In the genomic region with DNA sequence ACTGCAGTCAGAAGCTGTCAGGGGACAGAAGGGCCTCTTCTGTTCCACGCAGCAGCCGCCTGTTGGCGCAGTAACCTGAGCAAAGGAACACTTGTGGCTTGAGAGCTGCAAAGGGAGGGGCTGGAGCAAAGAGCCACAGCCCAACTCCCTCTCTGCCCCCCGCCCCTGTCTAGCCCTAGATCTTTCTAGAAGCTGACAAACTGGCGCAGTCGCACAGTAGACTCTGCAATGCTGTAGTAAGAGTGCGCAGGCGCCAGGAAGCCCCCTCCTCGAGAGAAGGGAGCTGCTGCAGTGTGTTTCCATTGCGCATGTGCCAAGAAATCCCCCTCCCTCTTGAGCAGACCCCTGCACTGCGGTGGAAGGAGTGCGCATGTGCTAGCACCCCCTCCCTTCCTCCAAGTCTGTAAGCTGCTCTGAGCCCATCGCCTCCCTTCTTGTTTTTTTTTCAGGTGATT, we compare ENCODE assay signal across 9 mouse cellular contexts.
DNase-seq lines count a peak whose midpoint lies in the region; ATAC-seq lines count a peak whose summit lies in the region.
"Had no signal": no experiment of that assay in that cellular context is flagged by ENCODE, and none has a peak within 500 bp of the region (broad histone marks: within the 10 kb centered on the region; RNA-seq: fewer than 3 reads in every experiment).

No protein-coding gene starts in this region.

- H3K9me3 ChIP-seq in hindbrain, embryonic 14.5 days (ENCODE audit: control insufficient read depth, low read length), result no peaks in the 10 kb centered on the region
- H3K9me3 ChIP-seq in midbrain, embryonic 14.5 days (ENCODE audit: control insufficient read depth, low read length), result no peaks in the 10 kb centered on the region

- H3K27me3 ChIP-seq in hindbrain, embryonic 14.5 days (ENCODE audit: control insufficient read depth, insufficient read depth, low read length), result no peaks in the 10 kb centered on the region
- no peaks in the 10 kb centered on the region for H3K27me3 ChIP-seq in midbrain, embryonic 14.5 days (ENCODE audit: control insufficient read depth, insufficient read depth, low read length)

- H3K4me2 ChIP-seq in hindbrain, embryonic 14.5 days (replicated peaks), result peak overlapping the region; percentile 24
- H3K4me2 ChIP-seq in midbrain, embryonic 14.5 days (ENCODE audit: low read length), result peak overlapping the region; percentile 39

- 19% methylated on average over 13 of the region's 13 CpGs for WGBS in hindbrain, embryonic 14.5 days
- WGBS in midbrain, embryonic 14.5 days, result 22% methylated on average over 13 of the region's 13 CpGs

- no peaks in the 10 kb centered on the region for H3K36me3 ChIP-seq in hindbrain, embryonic 14.5 days (replicated peaks; ENCODE audit: control insufficient read depth, insufficient read depth)
- H3K36me3 ChIP-seq in midbrain, embryonic 14.5 days (ENCODE audit: control insufficient read depth, insufficient read depth, low read length), result no peaks in the 10 kb centered on the region

- no peak overlapping the region for H3K4me3 ChIP-seq in hindbrain, embryonic 14.5 days (replicated peaks; ENCODE audit: low read length)
- H3K4me3 ChIP-seq in midbrain, embryonic 14.5 days (replicated peaks; ENCODE audit: low read depth, low read length), result no peak overlapping the region
- H3K4me3 ChIP-seq: left cerebral cortex, adult 2 months had no signal

- H3K4me1 ChIP-seq in hindbrain, embryonic 14.5 days (replicated peaks; ENCODE audit: control insufficient read depth, insufficient read depth, low read length), result no peaks in the 10 kb centered on the region; the same call in 1 of the 2 replicates
- peaks cover 6% of the 10 kb centered on the region; the same call in 1 of the 2 replicates for H3K4me1 ChIP-seq in midbrain, embryonic 14.5 days (ENCODE audit: control insufficient read depth, insufficient read depth, low read length)

- peak; percentile 80 for DNase-seq in heart, adult 11 months
- DNase-seq in heart, adult 18-20 months, result no peak
- peak; percentile 81 for DNase-seq in right cerebral cortex, postnatal 4 days
- no peak for DNase-seq in right cerebral cortex, postnatal 25 days
- DNase-seq in hindbrain, embryonic 14.5 days (ENCODE audit: low spot score), result peak; percentile 77
- DNase-seq in midbrain, embryonic 14.5 days, result peak; percentile 92
- DNase-seq in spleen, postnatal 4 days (ENCODE audit: low spot score in 2 of 2), result no peak
- no peak for DNase-seq in gastrocnemius, adult 18-20 months (ENCODE audit: low spot score)

- peak; percentile 94 for ATAC-seq in hindbrain, embryonic 14.5 days (ENCODE audit: low FRiP score)
- peak; percentile 91 for ATAC-seq in midbrain, embryonic 14.5 days (ENCODE audit: low FRiP score, low TSS enrichment)

- H3K9ac ChIP-seq in hindbrain, embryonic 14.5 days, result peak overlapping the region; percentile 16; the same call in 1 of the 2 replicates
- H3K9ac ChIP-seq in midbrain, embryonic 14.5 days (replicated peaks; ENCODE audit: low read length), result no peak overlapping the region

- peak overlapping the region; percentile 75; the same call in 1 of the 2 replicates for H3K27ac ChIP-seq in hindbrain, embryonic 14.5 days
- H3K27ac ChIP-seq in midbrain, embryonic 14.5 days (replicated peaks; ENCODE audit: low read depth, low read length), result peak overlapping the region; percentile 63
- H3K27ac ChIP-seq: left cerebral cortex, adult 2 months had no signal

Comparison
In these comparisons a context has a peak if more than half of its experiments do, and no peak if none do; other contexts are left out.
1. DNase-seq: peak in heart, adult 11 months (single experiment), right cerebral cortex, postnatal 4 days (single experiment), hindbrain, embryonic 14.5 days (single experiment) and midbrain, embryonic 14.5 days (single experiment); none in heart, adult 18-20 months (0 of 2), right cerebral cortex, postnatal 25 days (single experiment), spleen, postnatal 4 days (0 of 2) and gastrocnemius, adult 18-20 months (single experiment).